Mouse (Mus musculus) kidney, adult 2 months (tissue): Measurements from ENCODE around the gene Epha2. TPM values are rescaled to one million over a fixed set of nuclear protein-coding genes. Genes with fewer than 3 reads are reported as not detected.
A peak's percentile ranks its signal among the peaks of the same experiment; 100 is the strongest.

Experiments
- DNase-seq: peaks from one replicate; pipeline ENCODE4 v3.0.0; 2021
- H3K27ac ChIP-seq: fragments of 200-500 bp; 2 replicates; pipeline ENCODE4 v1.5.1; 2012; ENCODE audit warnings: low read depth, low read length, control low read depth, inconsistent platforms; ENCODE audit not compliant: insufficient read depth
- H3K27me3 ChIP-seq: fragments of 200-500 bp; replicated peaks from 2 replicates; pipeline ENCODE4 v1.6.1; 2012; ENCODE audit warnings: mild to moderate bottlenecking, moderate library complexity, low read length, inconsistent platforms; ENCODE audit not compliant: control insufficient read depth, insufficient read depth
- H3K36me3 ChIP-seq: fragments of 200-500 bp; 2 replicates; pipeline ENCODE4 v1.6.1; 2012; ENCODE audit warnings: mild to moderate bottlenecking, moderate library complexity, low read length, inconsistent platforms; ENCODE audit not compliant: control insufficient read depth, insufficient read depth
- H3K4me1 ChIP-seq: fragments of 200-500 bp; 2 replicates; pipeline ENCODE4 v1.6.1; 2011; ENCODE audit warnings: low read length; ENCODE audit not compliant: control insufficient read depth, insufficient read depth
- H3K4me3 ChIP-seq: fragments of 200-500 bp; 2 replicates; pipeline ENCODE4 v1.5.1; 2011; ENCODE audit warnings: mild to moderate bottlenecking, low read depth, low read length, control low read depth; ENCODE audit not compliant: insufficient read depth
- CTCF ChIP-seq: fragments of 200-500 bp; conservative IDR thresholded peaks from 2 replicates; pipeline ENCODE4 v1.5.1; 2011; ENCODE audit warnings: low read depth, mild to moderate bottlenecking, control low read depth, low read length, moderate library complexity, mixed read lengths; ENCODE audit not compliant: insufficient read depth, insufficient read length
- POLR2A ChIP-seq: fragments of 200-500 bp; IDR thresholded peaks from one replicate; pipeline ENCODE4 v1.6.1; 2011; ENCODE audit warnings: low read depth, low read length, control low read depth
- WGBS: fragments of 180-500 bp; shearing (Covaris S2); methylation state at CpG from one replicate; pipeline ENCODE4 v1.1.7; 2018; 5-methylcytosine and 5-hydroxymethylcytosine counted together
- polyA plus RNA-seq: library from polyadenylated mRNA; depleted of rRNA; stranded (reverse); fragments of >200 nt; gene quantifications from 2 replicates; pipeline ENCODE4 v1.2.3, GENCODE M21; 2012

Epha2 gene
- polyA plus RNA-seq, 1 experiment, result 8.1 TPM

- WGBS, result 35% methylated on average over 15 of the region's 15 CpGs
- Histone ChIP-seq H3K36me3 (no peaks in the 10 kb centered on the region), H3K27ac (no peak overlapping the region), H3K4me3 (no peak overlapping the region), H3K27me3 (no peaks in the 10 kb centered on the region), H3K4me1 (no peaks in the 10 kb centered on the region)
- no peak for DNase-seq
- TF ChIP-seq POLR2A (no peak), CTCF (no peak)
Observed at GRCm38 (mm10) chr4:141295774-141296186, 5.3 kb upstream of the Epha2 start.

GRCm38 (mm10) chr4:141297934-141298333 lies 3.1 kb upstream of the Epha2 start:
- H3K27ac ChIP-seq, result no peak overlapping the region
- DNase-seq, result no peak
- TF ChIP-seq CTCF (no peak), POLR2A (no peak)
- H3K27me3 ChIP-seq, result no peaks in the 10 kb centered on the region
- H3K36me3 ChIP-seq, result no peaks in the 10 kb centered on the region
- 67% methylated on average over 7 of the region's 7 CpGs for WGBS
- no peak overlapping the region for H3K4me3 ChIP-seq
- H3K4me1 ChIP-seq, result no peaks in the 10 kb centered on the region

- DNase-seq, result no peak
- Histone ChIP-seq H3K27me3 (no peaks in the 10 kb centered on the region), H3K4me1 (no peaks in the 10 kb centered on the region), H3K4me3 (no peak overlapping the region), H3K27ac (no peak overlapping the region), H3K36me3 (no peaks in the 10 kb centered on the region)
- no peak for TF ChIP-seq POLR2A
- 72% methylated on average over 13 of the region's 13 CpGs for WGBS
Observed at GRCm38 (mm10) chr4:141299356-141299755, 1.7 kb upstream of the Epha2 start.

GRCm38 (mm10) chr4:141300196-141300595 lies 844 bp upstream of the Epha2 start:
- 68% methylated on average over 4 of the region's 4 CpGs for WGBS
- no peak overlapping the region for H3K4me3 ChIP-seq
- no peaks in the 10 kb centered on the region for H3K4me1 ChIP-seq
- H3K27me3 ChIP-seq, result no peaks in the 10 kb centered on the region
- no peak for DNase-seq
- H3K27ac ChIP-seq, result no peak overlapping the region
- H3K36me3 ChIP-seq, result no peaks in the 10 kb centered on the region
- TF ChIP-seq POLR2A, result no peak
- TF ChIP-seq CTCF, result no peak

DNA sequence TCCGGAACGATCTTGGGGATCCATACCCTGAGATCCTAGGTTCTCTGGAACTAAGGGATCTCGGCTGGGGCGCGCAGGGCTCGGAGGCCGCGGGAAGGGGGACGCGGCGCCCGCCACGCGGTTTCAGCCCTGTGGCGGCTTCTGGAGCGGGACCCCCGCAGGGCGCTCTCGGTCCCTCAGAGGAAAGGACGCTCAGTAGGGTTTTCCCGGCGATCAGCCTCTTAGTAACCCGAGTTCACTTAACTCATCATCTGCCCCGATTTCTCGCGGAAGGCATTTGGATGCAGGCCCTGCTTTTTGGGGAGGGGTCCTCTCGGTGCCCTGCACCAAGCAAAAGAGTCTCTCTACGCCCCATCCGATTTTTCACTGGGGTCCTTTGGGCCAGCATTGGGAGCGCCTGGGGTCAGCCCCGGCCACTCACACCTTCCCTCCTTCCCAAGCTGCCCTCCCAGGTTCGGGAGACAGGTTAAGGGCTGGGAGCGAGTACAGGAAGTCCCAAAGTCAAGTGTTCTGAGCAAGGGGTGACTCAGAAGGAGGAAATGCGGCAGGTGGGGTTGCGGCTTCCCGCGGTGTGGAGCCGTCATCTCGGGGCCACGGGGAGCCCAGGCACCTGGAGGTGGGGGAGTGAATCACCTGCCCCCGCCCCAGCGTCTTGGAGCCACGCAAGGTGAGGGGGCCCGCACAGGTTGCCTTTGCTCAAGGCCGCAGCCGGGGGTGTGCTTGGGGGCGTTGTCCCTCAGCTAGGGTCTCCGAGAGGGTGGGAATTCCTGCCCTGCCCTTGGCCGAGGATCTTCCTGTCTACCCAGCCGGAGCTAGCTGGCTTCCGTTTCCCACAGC lies 769 bp downstream of the Epha2 start:
- H3K27me3 ChIP-seq, result no peaks in the 10 kb centered on the region
- peak overlapping the region; percentile 90 for H3K4me3 ChIP-seq
- no peak for TF ChIP-seq CTCF
- TF ChIP-seq POLR2A, result no peak
- peak overlapping the region; percentile 73 for H3K27ac ChIP-seq
- H3K4me1 ChIP-seq, result no peaks in the 10 kb centered on the region
- H3K36me3 ChIP-seq, result no peaks in the 10 kb centered on the region
- WGBS, result 6% methylated on average over 51 of the region's 51 CpGs
- DNase-seq, result no peak

DNA sequence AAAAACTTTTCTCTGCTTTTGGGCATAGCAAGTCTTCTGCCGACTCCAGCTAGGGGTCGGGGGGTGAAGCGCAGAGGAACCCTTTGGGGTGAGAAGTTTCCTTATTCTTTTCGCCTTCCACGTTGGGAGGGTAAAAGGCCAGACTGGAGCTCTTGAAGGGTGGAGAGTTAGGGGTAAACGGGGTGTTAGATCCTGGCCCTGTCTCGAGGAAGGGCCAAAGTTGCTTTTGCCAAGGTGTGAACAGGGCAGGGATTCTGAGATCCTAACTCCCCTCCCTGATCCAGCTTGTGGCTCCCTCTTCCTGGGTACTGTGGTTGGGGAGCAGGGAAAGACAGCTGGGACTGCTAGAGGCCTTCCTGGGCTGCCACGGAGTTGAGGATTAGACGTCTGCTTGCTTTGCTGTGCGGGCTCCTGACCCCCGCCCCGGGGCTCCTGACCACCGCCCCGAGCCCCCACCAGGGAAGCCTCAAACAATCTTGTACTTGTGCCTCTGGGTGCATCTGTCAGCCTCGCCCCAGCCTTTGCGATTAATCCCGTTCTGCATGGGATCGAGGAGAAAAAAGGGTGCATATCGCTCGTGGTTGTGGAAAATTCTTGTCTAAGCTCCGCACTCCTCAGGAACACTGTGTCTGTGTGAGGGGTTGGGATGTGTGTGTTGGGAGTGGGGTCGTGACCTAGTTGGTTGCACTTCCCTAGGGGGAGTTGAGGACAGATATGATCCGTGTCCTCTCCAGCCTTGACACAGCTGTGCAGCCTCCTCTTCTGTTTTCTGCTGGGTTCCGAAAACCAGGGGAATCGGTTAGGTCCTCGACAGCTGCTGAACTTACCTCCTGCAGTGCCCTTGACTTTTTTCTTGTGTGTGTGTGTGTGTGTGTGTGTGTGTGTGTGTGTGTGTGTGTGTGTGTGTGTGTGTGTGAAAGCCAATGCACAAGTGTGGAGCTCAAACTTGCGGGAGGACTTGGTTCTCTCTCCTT lies 1.7 kb downstream of the Epha2 start:
- Histone ChIP-seq H3K4me3 (peak overlapping the region; percentile 90), H3K4me1 (no peaks in the 10 kb centered on the region), H3K27ac (peak overlapping the region; percentile 32), H3K36me3 (no peaks in the 10 kb centered on the region), H3K27me3 (no peaks in the 10 kb centered on the region)
- 49% methylated on average over 27 of the region's 27 CpGs for WGBS
- no peak for DNase-seq
- TF ChIP-seq CTCF, result no peak
- no peak for TF ChIP-seq POLR2A
